Mouse (Mus musculus): Measurements from ENCODE around the gene Zfp626. TPM values are rescaled to one million over a fixed set of nuclear protein-coding genes. Genes with fewer than 3 reads are reported as not detected.
"Not testable (repeated sequence)": the region's sequence is repeated elsewhere in the genome, so short reads cannot be mapped to it uniquely, and the experiment has no call there.

Gene Zfp626
- polyA plus RNA-seq, 1 experiment from 2014 or later: 2.0 TPM

DNA sequence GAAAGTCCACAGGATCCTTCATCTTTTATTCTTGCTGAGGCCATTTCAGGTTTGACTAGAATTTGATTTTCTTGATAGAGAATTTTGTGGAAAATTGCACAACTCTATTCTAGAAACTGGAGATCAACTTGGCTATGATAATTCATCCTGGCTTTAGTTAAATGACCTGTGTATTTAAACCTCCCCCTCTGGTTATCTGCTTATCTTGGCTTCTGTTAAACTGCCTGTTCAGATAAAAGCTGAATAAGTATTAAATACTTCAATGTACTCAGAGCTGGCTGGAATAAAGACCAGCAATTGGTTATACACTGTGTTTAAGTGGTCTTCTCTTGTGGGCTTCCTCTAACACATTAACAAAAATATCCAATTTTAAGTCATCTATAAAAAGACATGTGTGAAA is 15.6 kb downstream of the Zfp626 start:
- Histone ChIP-seq H3K4me3 (no peak overlapping the region), H3K27me3 (no peaks in the 10 kb centered on the region), H3K4me1 (no peaks in the 10 kb centered on the region), H3K4me2 (no peak overlapping the region), H3K27ac (no peak overlapping the region), H3K36me3 (peaks cover 22% of the 10 kb centered on the region), H3K9ac (no peak overlapping the region), H3K9me3 (no peaks in the 10 kb centered on the region)
- no peak for ATAC-seq (ENCODE audit: insufficient number of reproducible peaks, low FRiP score, low TSS enrichment, low read depth)

GRCm38 (mm10) chr7:27834131-27834530 is 27.1 kb downstream of the Zfp626 start:
- 78% methylated on average over 2 of the region's 2 CpGs for WGBS
- ATAC-seq (ENCODE audit: insufficient number of reproducible peaks, low FRiP score, low TSS enrichment, low read depth): no peak

GRCm38 (mm10) chr7:27837896-27838295 is 30.9 kb downstream of the Zfp626 start:
- H3K27ac ChIP-seq: peak overlapping the region; percentile 86
- H3K4me2 ChIP-seq: peak overlapping the region; percentile 59
- WGBS: 29% methylated on average over 6 of the region's 6 CpGs
- ATAC-seq (ENCODE audit: insufficient number of reproducible peaks, low FRiP score, low TSS enrichment, low read depth): no peak
- H3K9me3 ChIP-seq: no peaks in the 10 kb centered on the region
- no peaks in the 10 kb centered on the region for H3K36me3 ChIP-seq
- no peaks in the 10 kb centered on the region for H3K4me1 ChIP-seq
- no peaks in the 10 kb centered on the region for H3K27me3 ChIP-seq
- peak overlapping the region; percentile 53 for H3K4me3 ChIP-seq
- peak overlapping the region; percentile 42 for H3K9ac ChIP-seq

More at GRCm38 (mm10) chr7:27834131-27834530, 27.1 kb downstream of the Zfp626 start:
- Histone ChIP-seq H3K27ac (no peak overlapping the region), H3K27me3 (no peaks in the 10 kb centered on the region), H3K4me2 (no peak overlapping the region), H3K4me3 (no peak overlapping the region), H3K4me1 (no peaks in the 10 kb centered on the region), H3K36me3 (no peaks in the 10 kb centered on the region), H3K9me3 (no peaks in the 10 kb centered on the region), H3K9ac (no peak overlapping the region)

- peak; percentile 95 for ATAC-seq (ENCODE audit: insufficient number of reproducible peaks, low FRiP score, low TSS enrichment, low read depth)
- H3K9ac ChIP-seq: peak within 1 kb of the TSS; percentile 42
- H3K36me3 ChIP-seq: no peaks in the 10 kb centered on the region
- H3K27me3 ChIP-seq: no peaks in the 10 kb centered on the region
- 3% methylated on average over 34 of the region's 34 CpGs for WGBS
- H3K4me3 ChIP-seq: peak within 1 kb of the TSS; percentile 53
- H3K4me1 ChIP-seq: no peaks in the 10 kb centered on the region
- H3K4me2 ChIP-seq: peak within 1 kb of the TSS; percentile 59
- H3K9me3 ChIP-seq: no peaks in the 10 kb centered on the region
- H3K27ac ChIP-seq: peak within 1 kb of the TSS; percentile 86
Observed at GRCm38 (mm10) chr7:27838323-27839249, 31.6 kb downstream of the Zfp626 start, which contains the start of gene Zfp59. Zfp59 (plus strand) TSS chr7:27838607.

DNA sequence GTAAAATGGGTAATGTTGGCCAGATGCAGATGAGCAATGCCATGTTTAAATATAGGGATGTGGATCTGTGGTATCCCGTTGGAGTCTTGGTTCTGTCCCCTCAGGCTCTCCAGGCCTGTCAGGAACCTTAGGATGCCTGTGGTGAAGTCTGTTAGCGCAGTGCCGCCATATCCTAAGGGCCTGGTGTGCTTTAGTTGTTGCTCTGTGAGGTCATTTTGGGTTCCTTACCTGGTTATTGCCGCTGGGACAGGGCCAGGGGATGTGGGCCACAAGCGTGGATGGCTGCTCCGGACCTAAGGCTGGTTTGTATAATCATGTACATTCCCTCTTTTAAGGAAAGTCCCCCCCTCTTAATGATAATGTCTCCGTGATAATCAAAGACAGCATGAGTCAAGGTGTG is 32.6 kb downstream of the Zfp626 start:
- Histone ChIP-seq H3K9me3 (no peaks in the 10 kb centered on the region), H3K27ac (no peak overlapping the region), H3K36me3 (peaks cover 3% of the 10 kb centered on the region; the same call in 1 of the 2 replicates), H3K4me3 (no peak overlapping the region), H3K27me3 (no peaks in the 10 kb centered on the region), H3K4me2 (no peak overlapping the region), H3K9ac (no peak overlapping the region), H3K4me1 (no peaks in the 10 kb centered on the region)
- ATAC-seq (ENCODE audit: insufficient number of reproducible peaks, low FRiP score, low TSS enrichment, low read depth): no peak
- 90% methylated on average over 7 of the region's 7 CpGs for WGBS

DNA sequence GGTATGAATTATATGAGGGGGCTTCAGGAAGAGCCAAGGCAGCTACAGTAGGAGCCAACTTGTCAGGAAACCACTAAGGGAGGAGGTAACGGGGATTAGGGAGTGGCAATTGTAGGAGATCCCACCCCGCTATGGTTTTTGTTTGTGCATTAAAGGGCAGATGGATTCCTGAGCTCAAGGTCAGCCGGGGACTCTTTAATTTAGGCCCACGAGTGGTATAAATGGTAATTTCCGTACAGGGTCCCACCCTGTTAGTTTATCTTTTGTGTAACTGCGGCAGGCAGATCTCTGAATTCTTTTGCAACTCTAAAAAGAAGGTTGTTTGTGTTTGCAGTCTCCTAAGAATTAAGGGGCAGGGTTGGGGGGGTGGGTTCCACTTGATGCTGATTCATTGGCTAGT is 33.1 kb downstream of the Zfp626 start:
- Histone ChIP-seq H3K9me3 (no peaks in the 10 kb centered on the region), H3K27ac (no peak overlapping the region), H3K27me3 (no peaks in the 10 kb centered on the region), H3K9ac (no peak overlapping the region), H3K4me1 (no peaks in the 10 kb centered on the region), H3K4me3 (no peak overlapping the region), H3K36me3 (peaks cover 8% of the 10 kb centered on the region), H3K4me2 (no peak overlapping the region)
- WGBS: 94% methylated on average over 6 of the region's 6 CpGs
- no peak for ATAC-seq (ENCODE audit: insufficient number of reproducible peaks, low FRiP score, low TSS enrichment, low read depth)

- Histone ChIP-seq H3K4me3 (no peak within 1 kb of the TSS), H3K9ac (no peak within 1 kb of the TSS), H3K27me3 (no peaks in the 10 kb centered on the region), H3K9me3 (no peaks in the 10 kb centered on the region), H3K4me1 (peaks cover 11% of the 10 kb centered on the region), H3K36me3 (peaks cover 16% of the 10 kb centered on the region), H3K4me2 (no peak within 1 kb of the TSS), H3K27ac (no peak within 1 kb of the TSS)
- no peak for ATAC-seq (ENCODE audit: insufficient number of reproducible peaks, low FRiP score, low TSS enrichment, low read depth)
- WGBS: 95% methylated on average over 1 of the region's 1 CpGs
Observed at GRCm38 (mm10) chr7:27857227-27857626, 50.2 kb downstream of the Zfp626 start, which contains the start of gene Zfp607a. Zfp607a (plus strand) TSS chr7:27857527.

- Histone ChIP-seq H3K27me3 (no peaks in the 10 kb centered on the region), H3K4me1 (peaks cover 11% of the 10 kb centered on the region), H3K9me3 (no peaks in the 10 kb centered on the region), H3K36me3 (peaks cover 13% of the 10 kb centered on the region), H3K4me2 (peak overlapping the region; percentile 74), H3K27ac (peak overlapping the region; percentile 84), H3K4me3 (peak overlapping the region; percentile 60), H3K9ac (peak overlapping the region; percentile 57; the same call in 1 of the 2 replicates)
- no peak for ATAC-seq (ENCODE audit: insufficient number of reproducible peaks, low FRiP score, low TSS enrichment, low read depth)
- WGBS: 22% methylated on average over 10 of the region's 10 CpGs
Observed at GRCm38 (mm10) chr7:27859301-27860251, 52.6 kb downstream of the Zfp626 start.

GRCm38 (mm10) chr7:27860396-27861235 is 53.6 kb downstream of the Zfp626 start:
- Histone ChIP-seq H3K27ac (peak overlapping the region; percentile 84), H3K9ac (peak overlapping the region; percentile 57), H3K4me3 (peak overlapping the region; percentile 60), H3K9me3 (no peaks in the 10 kb centered on the region), H3K4me1 (peaks cover 11% of the 10 kb centered on the region), H3K27me3 (no peaks in the 10 kb centered on the region), H3K4me2 (peak overlapping the region; percentile 74), H3K36me3 (peaks cover 15% of the 10 kb centered on the region)
- 0% methylated on average over 22 of the region's 22 CpGs for WGBS
- peak; percentile 77 for ATAC-seq (ENCODE audit: insufficient number of reproducible peaks, low FRiP score, low TSS enrichment, low read depth)

- not testable (repeated sequence) for ATAC-seq (ENCODE audit: insufficient number of reproducible peaks, low FRiP score, low TSS enrichment, low read depth); H3K4me3 ChIP-seq; H3K27me3 ChIP-seq; H3K9me3 ChIP-seq; H3K27ac ChIP-seq; H3K9ac ChIP-seq; H3K4me2 ChIP-seq
- WGBS: 87% methylated on average over 5 of the region's 5 CpGs
- H3K4me1 ChIP-seq: peaks cover 11% of the 10 kb centered on the region
- H3K36me3 ChIP-seq: peaks cover 28% of the 10 kb centered on the region
Observed at GRCm38 (mm10) chr7:27862578-27862977, 55.6 kb downstream of the Zfp626 start.
